In the genomic region with DNA sequence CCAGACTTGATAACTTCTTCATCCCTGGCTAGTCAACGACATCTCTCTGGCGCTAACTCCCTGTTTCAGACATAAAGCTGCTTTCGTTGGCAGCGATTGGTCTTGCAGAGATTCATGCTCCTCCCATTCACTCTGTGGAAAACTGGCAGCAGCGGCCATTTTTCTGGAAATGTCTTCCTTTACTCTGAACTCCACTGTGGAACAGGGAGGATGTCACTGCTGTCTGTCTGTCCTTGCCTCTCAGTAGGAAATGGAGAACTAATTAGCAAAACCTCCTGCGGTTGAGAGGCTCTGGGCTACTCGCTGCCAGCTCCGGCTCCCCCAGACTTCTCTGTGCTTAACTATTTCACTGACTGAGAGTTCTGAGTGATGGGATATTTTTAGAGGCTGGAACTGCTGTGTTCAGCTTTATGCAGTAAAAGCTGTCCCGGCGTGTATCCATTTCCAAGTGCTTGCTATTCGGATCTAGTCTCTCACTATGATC, we compare ENCODE assay signal across 8 mouse cellular contexts. TPM values are rescaled to one million over a fixed set of nuclear protein-coding genes. Genes with fewer than 3 reads are reported as not detected.
DNase-seq lines count a peak whose midpoint lies in the region; ATAC-seq lines count a peak whose summit lies in the region.

No protein-coding gene starts in this region.

- peak overlapping the region; percentile 53 for H3K4me3 ChIP-seq in heart, embryonic 10.5 days
- peak overlapping the region; percentile 27; the same call in 1 of the 2 replicates for H3K4me3 ChIP-seq in stomach, embryonic 15.5 days (replicated peaks)

- peak; percentile 91 for DNase-seq in heart, adult 11 months
- no peak for DNase-seq in heart, postnatal 25 days (ENCODE audit: low spot score)
- DNase-seq in cerebellum, postnatal 4 days (ENCODE audit: low spot score in 2 of 2): peak; percentile 35 to 48
- DNase-seq in heart, embryonic 10.5 days (ENCODE audit: low spot score): no peak
- peak; percentile 67 to 69 for DNase-seq in layer of hippocampus, postnatal 14 days (ENCODE audit: low spot score in 2 of 2)
- DNase-seq in lung, postnatal 4 days: peak; percentile 55 to 64
- DNase-seq in spleen, adult 18-20 months: no peak

- no peak overlapping the region for H3K9ac ChIP-seq in stomach, embryonic 15.5 days

- H3K4me1 ChIP-seq in heart, embryonic 10.5 days: peaks cover 8% of the 10 kb centered on the region
- H3K4me1 ChIP-seq in stomach, embryonic 15.5 days: peaks cover 11% of the 10 kb centered on the region; the same call in 1 of the 2 replicates

- no peaks in the 10 kb centered on the region for H3K36me3 ChIP-seq in heart, embryonic 10.5 days
- no peaks in the 10 kb centered on the region for H3K36me3 ChIP-seq in stomach, embryonic 15.5 days

- ATAC-seq in stomach, embryonic 15.5 days (ENCODE audit: insufficient read depth, low FRiP score, low read depth): no peak

- H3K9me3 ChIP-seq in heart, embryonic 10.5 days: no peaks in the 10 kb centered on the region
- no peaks in the 10 kb centered on the region for H3K9me3 ChIP-seq in stomach, embryonic 15.5 days

- H3K27me3 ChIP-seq in heart, embryonic 10.5 days (ENCODE audit: insufficient read depth, poor library complexity, severe bottlenecking): 0 out of 2 replicates have a peak, but pooled peaks cover 5% of the 10 kb centered on the region
- no peaks in the 10 kb centered on the region for H3K27me3 ChIP-seq in stomach, embryonic 15.5 days (replicated peaks)

- peak overlapping the region; percentile 83 for H3K27ac ChIP-seq in heart, embryonic 10.5 days
- H3K27ac ChIP-seq in stomach, embryonic 15.5 days: peak overlapping the region; percentile 77

- 20% methylated on average over 11 of the region's 11 CpGs for WGBS in heart, embryonic 10.5 days
- 26% methylated on average over 11 of the region's 11 CpGs for WGBS in stomach, embryonic 15.5 days

- intact Hi-C loops in heart, postnatal 25 days (cut with DNase I): loop anchor here (10.0 kb wide), 1 partner anchor 649 kb away; no protein-coding TSS in a partner anchor

- peak overlapping the region; percentile 43 for H3K4me2 ChIP-seq in stomach, embryonic 15.5 days

RNA-seq across cellular contexts. Expression of gene Ccn6, which starts 2.1 kb away (rescaled TPM):
- total RNA-seq in heart, postnatal 25 days (2021): not detected
- 0.20 and 0.36 TPM in 2 replicates for polyA plus RNA-seq in heart, embryonic 10.5 days (2016; fragmentation: Nextera tagmentation; extraction: Ambion mirVana)
- total RNA-seq in layer of hippocampus, postnatal 14 days (2021): under 1 TPM; 0.45 to 0.53 TPM
- polyA plus RNA-seq in stomach, embryonic 15.5 days (2015; fragmentation: Nextera tagmentation; extraction: Ambion mirVana): 0.33 and 0.52 TPM in 2 replicates

RNA-seq across cellular contexts. Expression of gene Tube1, which starts 31.9 kb away (rescaled TPM):
- total RNA-seq in heart, postnatal 25 days (2021): 1 to 10 TPM in 1 of 2 experiments, under 1 TPM in 1; 0.91 to 1.2 TPM
- 14.4 and 17.2 TPM in 2 replicates for polyA plus RNA-seq in heart, embryonic 10.5 days (2016; fragmentation: Nextera tagmentation; extraction: Ambion mirVana)
- 1 to 10 TPM; 3.8 to 4.7 TPM for total RNA-seq in layer of hippocampus, postnatal 14 days (2021)
- polyA plus RNA-seq in stomach, embryonic 15.5 days (2015; fragmentation: Nextera tagmentation; extraction: Ambion mirVana): 14.7 and 14.8 TPM in 2 replicates

RNA-seq across cellular contexts. Expression of gene Fam229b, which starts 32.0 kb away (rescaled TPM):
- total RNA-seq in heart, postnatal 25 days (2021): 1 to 10 TPM; 4.4 to 5.0 TPM
- polyA plus RNA-seq in heart, embryonic 10.5 days (2016; fragmentation: Nextera tagmentation; extraction: Ambion mirVana): 5.9 and 8.5 TPM in 2 replicates
- total RNA-seq in layer of hippocampus, postnatal 14 days (2021): 10 to 100 TPM; 15.1 to 17.6 TPM
- polyA plus RNA-seq in stomach, embryonic 15.5 days (2015; fragmentation: Nextera tagmentation; extraction: Ambion mirVana): 8.7 and 8.8 TPM in 2 replicates

Comparison
In these comparisons a context has a peak if more than half of its experiments do, and no peak if none do; other contexts are left out.
1. DNase-seq: peak in heart, adult 11 months (single experiment), cerebellum, postnatal 4 days (2 of 2), layer of hippocampus, postnatal 14 days (2 of 2) and lung, postnatal 4 days (2 of 2); none in heart, postnatal 25 days (single experiment), heart, embryonic 10.5 days (single experiment) and spleen, adult 18-20 months (0 of 2).